Mouse (Mus musculus): Measurements from ENCODE around the gene Rbpms2.

GRCm38 (mm10) chr9:65622826-65623225 lies 6.6 kb upstream of the Rbpms2 start:
- no peak for TF ChIP-seq CTCF (IDR thresholded peaks at IDR 0.05; ENCODE audit: low read depth)
- TF ChIP-seq EP300 (IDR thresholded peaks at IDR 0.05; ENCODE audit: low read depth) = no peak
